Mouse (Mus musculus): ENCODE results near the gene Vcp.

GRCm38 (mm10) chr4:42957306-42957705, 43.0 kb downstream of the Vcp start:
- TF ChIP-seq CTCF (IDR thresholded peaks at IDR 0.05; ENCODE audit: borderline replicate concordance, insufficient read depth, low read length) = no peak
- no peak for TF ChIP-seq POLR2A (IDR thresholded peaks at IDR 0.05; ENCODE audit: low read depth, low read length)
